Mouse (Mus musculus) lung, embryonic 14.5 days (tissue): ENCODE data around the gene Ilf2. TPM values are rescaled to one million over a fixed set of nuclear protein-coding genes. Genes with fewer than 3 reads are reported as not detected.
A peak's percentile ranks its signal among the peaks of the same experiment; 100 is the strongest.

Source experiments
- ATAC-seq: fragments of 200-750 bp; cut with Nextera tagmentation; 2 replicates; pipeline ENCODE4 v1.8.0; 2017; ENCODE audit warnings: mild to moderate bottlenecking, moderate TSS enrichment, moderate library complexity; ENCODE audit not compliant: insufficient read depth
- DNase-seq: peaks from one replicate; pipeline ENCODE4 v3.0.0-alpha.2; 2015
- H3K27ac ChIP-seq: fragments of 300-500 bp; sonication (generic); 2 replicates; pipeline ENCODE4 v1.5.1; 2014; ENCODE audit warnings: low read depth, mild to moderate bottlenecking, moderate library complexity
- H3K27me3 ChIP-seq: fragments of 300-500 bp; sonication (generic); 2 replicates; pipeline ENCODE4 v1.6.1; 2014; ENCODE audit warnings: low read length, control low read depth; ENCODE audit not compliant: insufficient read depth
- H3K36me3 ChIP-seq: fragments of 300-500 bp; sonication (generic); 2 replicates; pipeline ENCODE4 v1.6.1; 2014; ENCODE audit warnings: control low read depth; ENCODE audit not compliant: insufficient read depth
- H3K4me1 ChIP-seq: fragments of 300-500 bp; sonication (generic); 2 replicates; pipeline ENCODE4 v1.6.1; 2014; ENCODE audit warnings: antibody characterized with exemption, control low read depth; ENCODE audit not compliant: insufficient read depth
- H3K4me2 ChIP-seq: fragments of 300-500 bp; sonication (generic); 2 replicates; pipeline ENCODE4 v1.6.1; 2014; ENCODE audit warnings: mild to moderate bottlenecking
- H3K4me3 ChIP-seq: fragments of 300-500 bp; sonication (generic); 2 replicates; pipeline ENCODE4 v1.5.1; 2014; ENCODE audit warnings: low read depth, low read length
- H3K9ac ChIP-seq: fragments of 300-500 bp; sonication (generic); 2 replicates; pipeline ENCODE4 v1.6.1; 2014
- H3K9me3 ChIP-seq: fragments of 300-500 bp; sonication (generic); 2 replicates; pipeline ENCODE4 v1.6.1; 2016; ENCODE audit warnings: low read depth, low read length, control low read depth
- CTCF ChIP-seq: IDR thresholded peaks from 2 replicates; pipeline ENCODE4 v1.5.1; 2016; ENCODE audit warnings: antibody characterized with exemption, low read depth
- WGBS: fragments of 180-500 bp; shearing (Covaris S2); extraction: QIAGEN DNeasy Blood & Tissue Kit; methylation state at CpG from one replicate; pipeline ENCODE4 v1.1.7; 2014; 5-methylcytosine and 5-hydroxymethylcytosine counted together
- polyA plus RNA-seq: library from polyadenylated mRNA; unstranded; fragments of >200 nt; fragmentation: Nextera tagmentation; extraction: Ambion mirVana; gene quantifications from 2 replicates; pipeline ENCODE4 v1.2.1, GENCODE M21; 2014

The Ilf2 gene
- polyA plus RNA-seq, 1 experiment from 2014 or later = 240 TPM

DNA sequence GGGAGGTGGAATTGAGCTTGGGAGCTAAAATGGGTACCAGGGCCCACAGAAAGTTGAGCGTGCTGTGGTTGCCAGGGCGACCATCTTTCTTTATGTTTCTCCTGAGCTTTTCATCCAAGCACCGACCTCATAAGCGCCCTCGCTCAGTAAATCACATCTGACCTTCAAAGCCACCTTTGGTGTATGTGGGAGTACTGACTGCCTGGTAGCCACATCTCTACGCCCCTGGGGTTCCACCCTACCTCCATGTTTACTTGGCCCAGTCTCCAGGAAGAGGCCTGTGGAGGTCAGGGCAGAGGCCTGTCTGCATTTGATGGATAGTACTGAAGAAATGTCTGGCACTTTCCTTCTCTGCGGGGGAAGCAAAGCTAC, 28.8 kb upstream of the Ilf2 start:
- H3K36me3 ChIP-seq = no peaks in the 10 kb centered on the region
- peak overlapping the region; percentile 40 for H3K9ac ChIP-seq
- peak; percentile 22; the same call in 1 of the 2 replicates for ATAC-seq
- 25% methylated on average over 7 of the region's 7 CpGs for WGBS
- no peaks in the 10 kb centered on the region for H3K27me3 ChIP-seq
- TF ChIP-seq CTCF = no peak
- 0 out of 2 replicates have a peak, but pooled peaks cover 3% of the 10 kb centered on the region for H3K4me1 ChIP-seq
- peak overlapping the region; percentile 95 for H3K27ac ChIP-seq
- DNase-seq = peak; percentile 53
- H3K4me2 ChIP-seq = peak overlapping the region; percentile 57
- peak overlapping the region; percentile 23; the same call in 1 of the 2 replicates for H3K4me3 ChIP-seq
- H3K9me3 ChIP-seq = no peaks in the 10 kb centered on the region

DNA sequence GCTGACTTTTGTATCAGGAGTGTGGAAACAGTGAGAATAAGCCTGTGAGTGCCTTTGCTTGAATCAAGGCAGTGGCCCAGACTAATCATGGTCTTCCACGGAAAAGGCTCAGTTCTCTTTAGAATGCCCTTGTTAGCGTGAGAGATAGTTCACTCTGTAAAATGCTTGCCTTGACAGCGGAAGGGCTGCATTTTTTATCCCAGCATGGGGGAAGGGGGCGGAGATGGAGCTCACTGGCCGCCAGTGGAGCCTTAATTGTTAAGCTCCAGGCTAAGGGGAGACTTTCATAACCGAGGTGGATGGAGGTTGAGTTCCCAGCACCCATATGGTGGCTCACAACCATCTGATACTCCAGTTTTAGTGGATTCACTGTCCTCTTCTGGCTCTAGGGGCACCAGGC, 27.3 kb upstream of the Ilf2 start:
- ATAC-seq (no peak), DNase-seq (no peak)
- H3K27me3 ChIP-seq = no peaks in the 10 kb centered on the region
- TF ChIP-seq CTCF = no peak
- H3K9me3 ChIP-seq = no peaks in the 10 kb centered on the region
- no peaks in the 10 kb centered on the region for H3K36me3 ChIP-seq
- H3K4me2 ChIP-seq = no peak overlapping the region
- H3K4me3 ChIP-seq = no peak overlapping the region
- H3K27ac ChIP-seq = peak overlapping the region; percentile 31
- H3K4me1 ChIP-seq = 0 out of 2 replicates have a peak, but pooled peaks cover 3% of the 10 kb centered on the region
- H3K9ac ChIP-seq = no peak overlapping the region
- 49% methylated on average over 6 of the region's 6 CpGs for WGBS

DNA sequence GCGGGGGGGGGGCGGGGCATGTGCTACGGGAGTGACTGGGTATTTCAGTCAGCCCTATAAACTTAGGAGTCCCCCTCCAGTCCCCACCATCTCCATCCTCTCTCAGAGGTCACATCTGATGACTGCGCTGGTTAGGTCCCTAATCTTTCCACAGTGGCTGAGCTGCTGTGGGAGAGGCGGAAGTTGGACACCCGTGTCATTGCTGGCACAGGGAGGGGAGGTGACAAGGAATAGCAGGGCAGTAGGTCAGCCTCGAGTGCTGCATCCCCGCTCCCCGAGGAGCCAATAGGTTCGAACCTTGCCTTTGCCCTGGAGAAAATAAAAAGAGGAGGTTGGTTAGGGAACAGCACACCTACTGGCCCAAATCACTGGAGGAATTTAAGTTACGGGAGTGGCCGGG, 25.1 kb upstream of the Ilf2 start:
- peak overlapping the region; percentile 50 for H3K4me2 ChIP-seq
- ATAC-seq = no peak
- no peak for DNase-seq
- no peaks in the 10 kb centered on the region for H3K9me3 ChIP-seq
- TF ChIP-seq CTCF = no peak
- H3K4me3 ChIP-seq = peak overlapping the region; percentile 14
- H3K4me1 ChIP-seq = 0 out of 2 replicates have a peak, but pooled peaks cover under 1% of the 10 kb centered on the region
- H3K27me3 ChIP-seq = no peaks in the 10 kb centered on the region
- peak overlapping the region; percentile 65; the same call in 1 of the 2 replicates for H3K27ac ChIP-seq
- H3K9ac ChIP-seq = no peak overlapping the region
- no peaks in the 10 kb centered on the region for H3K36me3 ChIP-seq
- 17% methylated on average over 12 of the region's 12 CpGs for WGBS

DNA sequence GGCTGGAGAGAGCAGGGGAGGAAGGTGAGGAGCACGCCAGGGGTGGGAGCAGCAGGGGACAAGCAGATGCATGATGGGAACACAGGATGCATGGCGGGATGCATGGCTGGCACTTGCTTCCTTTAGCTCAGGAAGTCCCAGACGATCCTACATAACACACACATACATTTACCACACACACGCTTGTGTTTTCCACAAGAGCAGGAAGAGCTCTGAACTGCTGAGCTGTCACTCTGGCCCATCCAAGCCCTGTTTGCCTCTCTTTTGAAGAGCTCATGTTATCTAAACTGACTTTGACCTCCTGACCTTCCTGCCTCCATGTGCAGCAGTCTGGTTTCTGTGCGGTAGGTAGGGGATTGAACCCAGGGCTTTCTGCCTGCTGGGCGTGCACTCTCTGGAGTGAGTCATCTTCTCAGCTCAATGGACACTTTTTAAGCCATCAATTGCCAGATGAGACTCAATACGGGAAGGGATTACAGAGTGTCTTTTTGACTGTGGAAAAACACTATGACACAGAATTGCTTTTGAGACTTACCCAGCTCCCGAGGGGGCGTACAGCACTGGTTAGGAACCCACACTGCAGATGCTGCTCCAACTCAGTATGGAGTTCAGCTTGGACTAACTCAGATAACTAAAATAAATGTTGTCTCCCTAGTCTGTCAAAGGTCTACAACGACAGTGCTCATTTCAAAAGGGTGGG, 24.4 kb upstream of the Ilf2 start:
- no peak overlapping the region for H3K9ac ChIP-seq
- no peak for ATAC-seq
- TF ChIP-seq CTCF = no peak
- H3K9me3 ChIP-seq = no peaks in the 10 kb centered on the region
- H3K27ac ChIP-seq = peak overlapping the region; percentile 65; the same call in 1 of the 2 replicates
- H3K4me2 ChIP-seq = peak overlapping the region; percentile 50
- peak; percentile 60 for DNase-seq
- H3K36me3 ChIP-seq = no peaks in the 10 kb centered on the region
- WGBS = 31% methylated on average over 10 of the region's 10 CpGs
- no peaks in the 10 kb centered on the region for H3K4me1 ChIP-seq
- H3K4me3 ChIP-seq = peak overlapping the region; percentile 14
- no peaks in the 10 kb centered on the region for H3K27me3 ChIP-seq

DNA sequence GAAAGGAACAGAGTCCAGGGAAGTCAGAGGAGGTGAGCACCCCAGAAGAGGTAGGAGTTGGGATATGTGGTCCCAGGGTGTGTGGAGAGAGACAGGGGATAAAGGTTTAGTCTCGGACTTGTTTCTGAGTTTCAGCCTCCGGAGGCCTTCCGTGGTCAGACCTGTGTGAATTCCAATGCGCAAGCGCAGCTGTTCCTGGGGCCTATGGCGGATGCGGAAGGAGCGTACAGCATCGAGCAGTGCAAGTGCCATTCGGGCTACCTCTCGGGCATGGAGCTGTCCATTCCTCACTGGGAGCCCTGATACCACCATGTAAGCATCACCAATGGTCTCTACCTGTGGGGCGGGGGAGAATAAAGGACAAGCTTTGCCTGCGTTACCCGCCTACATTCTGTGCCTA, 21.0 kb upstream of the Ilf2 start:
- DNase-seq (no peak), ATAC-seq (no peak)
- H3K9me3 ChIP-seq = no peaks in the 10 kb centered on the region
- no peak overlapping the region for H3K4me3 ChIP-seq
- no peak overlapping the region for H3K4me2 ChIP-seq
- H3K4me1 ChIP-seq = no peaks in the 10 kb centered on the region
- H3K27me3 ChIP-seq = no peaks in the 10 kb centered on the region
- 88% methylated on average over 14 of the region's 14 CpGs for WGBS
- H3K9ac ChIP-seq = no peak overlapping the region
- H3K27ac ChIP-seq = no peak overlapping the region
- TF ChIP-seq CTCF = no peak
- no peaks in the 10 kb centered on the region for H3K36me3 ChIP-seq

DNA sequence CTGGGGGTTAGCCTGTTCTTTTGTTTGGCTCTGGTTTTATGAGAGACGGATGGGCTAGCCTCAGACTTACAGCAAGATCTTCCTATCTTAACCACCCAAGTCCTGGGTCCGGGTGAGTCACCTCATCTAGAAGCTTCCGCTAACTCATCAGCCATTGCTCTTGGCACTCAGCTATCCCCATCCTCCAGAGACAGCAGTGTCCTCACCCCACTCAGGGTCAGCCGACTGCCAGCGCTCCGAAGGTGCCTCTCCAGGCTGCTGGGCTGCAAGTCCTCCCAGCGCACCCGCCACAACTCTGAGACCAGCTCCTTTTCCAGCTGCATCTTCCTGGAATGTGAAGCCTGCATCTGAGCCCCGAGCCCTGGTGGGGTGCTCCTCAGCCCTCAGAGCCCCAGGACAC, 16.2 kb upstream of the Ilf2 start:
- H3K4me1 ChIP-seq = no peaks in the 10 kb centered on the region
- no peak overlapping the region for H3K4me3 ChIP-seq
- no peak overlapping the region for H3K27ac ChIP-seq
- TF ChIP-seq CTCF = no peak
- peaks cover 15% of the 10 kb centered on the region for H3K27me3 ChIP-seq
- H3K4me2 ChIP-seq = no peak overlapping the region
- ATAC-seq = no peak
- no peak overlapping the region for H3K9ac ChIP-seq
- no peak for DNase-seq
- H3K9me3 ChIP-seq = no peaks in the 10 kb centered on the region
- WGBS = 68% methylated on average over 9 of the region's 9 CpGs
- no peaks in the 10 kb centered on the region for H3K36me3 ChIP-seq

DNA sequence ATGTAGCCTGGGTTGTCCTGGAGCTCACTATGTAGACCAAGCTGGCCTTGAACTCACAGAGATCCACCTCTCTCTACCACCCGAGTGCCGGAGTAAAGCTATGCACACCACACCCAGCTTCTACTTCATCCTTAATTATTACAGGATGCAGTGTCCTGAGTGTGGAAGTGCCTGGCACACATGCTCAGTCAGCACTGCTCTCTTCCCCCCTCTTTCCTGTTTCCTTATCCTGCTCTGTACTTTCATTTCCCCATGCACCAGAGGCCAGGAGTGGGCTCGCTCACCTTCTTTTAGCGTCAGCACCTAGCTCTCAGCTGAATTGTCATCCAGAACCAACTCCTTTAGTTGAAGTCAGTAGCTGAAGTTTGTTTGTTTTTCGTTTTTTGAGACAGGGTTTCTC, 15.6 kb upstream of the Ilf2 start:
- ATAC-seq = no peak

More for the DNA sequence above, 15.6 kb upstream of the Ilf2 start:
- no peak overlapping the region for H3K4me2 ChIP-seq
- WGBS = 63% methylated on average over 5 of the region's 5 CpGs
- H3K4me1 ChIP-seq = peaks cover 4% of the 10 kb centered on the region; the same call in 1 of the 2 replicates
- no peak overlapping the region for H3K9ac ChIP-seq
- no peak overlapping the region for H3K4me3 ChIP-seq
- peaks cover 21% of the 10 kb centered on the region for H3K27me3 ChIP-seq
- H3K27ac ChIP-seq = no peak overlapping the region
- no peak for DNase-seq
- no peaks in the 10 kb centered on the region for H3K36me3 ChIP-seq
- TF ChIP-seq CTCF = no peak
- H3K9me3 ChIP-seq = no peaks in the 10 kb centered on the region
